Mouse (Mus musculus) Muller cell, postnatal 12 days (primary cell): ENCODE measurements around the gene Nlrp5.
"Not testable (repeated sequence)": the region's sequence is repeated elsewhere in the genome, so short reads cannot be mapped to it uniquely, and the experiment has no call there.

ENCODE experiments used
- DNase-seq: peaks from one replicate; pipeline ENCODE4 v3.0.0-alpha.2; 2015; ENCODE audit errors: inconsistent ontology term

The Nlrp5 gene

DNA sequence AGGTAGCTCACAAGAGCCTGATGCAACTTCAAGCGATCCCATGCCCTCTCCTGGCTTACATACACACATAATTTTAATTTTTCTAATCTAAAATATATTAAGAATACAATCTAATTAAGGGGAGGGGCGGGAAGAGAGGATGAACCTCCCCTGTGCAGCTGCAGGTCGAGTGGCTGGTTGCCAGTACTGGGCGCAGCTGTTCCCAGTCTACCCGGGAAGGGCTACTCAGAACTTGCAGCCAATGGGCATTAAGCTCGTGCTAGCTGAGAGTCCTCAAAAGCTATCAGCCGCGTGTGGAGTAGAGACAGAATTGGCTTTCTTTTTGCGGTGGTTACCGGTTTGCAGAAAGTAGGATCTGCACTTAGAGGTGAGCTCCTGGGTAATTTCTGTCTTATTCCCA lies at the start of gene Nlrp5:
Gene Nlrp5 (plus strand): TSS at position 301 of the 400 bp plus-strand sequence.
- no peak for DNase-seq

DNA sequence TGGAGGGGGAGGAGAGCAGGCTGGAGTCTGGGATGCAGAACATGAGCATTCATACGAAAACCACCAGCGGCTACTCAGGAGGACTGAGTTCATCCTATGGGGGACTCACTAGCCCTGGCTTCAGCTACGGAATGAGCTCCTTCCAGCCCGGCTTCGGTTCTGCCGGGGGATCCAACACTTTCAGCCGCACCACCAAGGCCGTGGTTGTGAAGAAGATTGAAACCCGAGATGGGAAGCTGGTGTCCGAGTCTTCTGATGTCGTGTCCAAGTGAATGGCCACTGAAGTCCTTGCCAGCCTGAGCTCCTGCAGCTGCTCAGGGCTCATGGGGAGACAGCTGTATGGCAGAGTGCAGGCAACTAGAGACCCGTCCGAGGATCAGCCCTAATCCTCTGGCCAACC lies 27.4 kb upstream of the Nlrp5 start:
- DNase-seq = not testable (repeated sequence)

DNA sequence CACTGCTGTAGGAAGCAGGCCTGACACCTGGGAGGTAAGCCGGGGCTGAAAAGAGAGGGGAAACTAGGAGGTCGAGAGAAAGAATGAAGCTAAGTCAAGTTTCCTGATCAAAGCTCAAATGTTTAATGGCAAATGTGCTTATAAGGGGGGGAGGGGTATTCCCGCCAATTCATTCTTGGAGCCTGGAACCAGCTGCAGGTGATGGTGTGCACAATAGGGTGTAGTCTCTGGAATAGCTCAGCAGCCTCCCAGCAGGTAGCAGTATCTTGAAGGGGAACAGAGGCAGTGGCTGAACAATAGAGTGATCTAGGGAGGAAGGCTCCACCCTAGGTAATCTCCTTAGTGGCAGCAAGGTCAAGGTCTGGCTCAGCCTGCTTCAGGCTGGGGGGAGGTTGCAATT lies 84.5 kb downstream of the Nlrp5 start:
- not testable (repeated sequence) for DNase-seq

DNA sequence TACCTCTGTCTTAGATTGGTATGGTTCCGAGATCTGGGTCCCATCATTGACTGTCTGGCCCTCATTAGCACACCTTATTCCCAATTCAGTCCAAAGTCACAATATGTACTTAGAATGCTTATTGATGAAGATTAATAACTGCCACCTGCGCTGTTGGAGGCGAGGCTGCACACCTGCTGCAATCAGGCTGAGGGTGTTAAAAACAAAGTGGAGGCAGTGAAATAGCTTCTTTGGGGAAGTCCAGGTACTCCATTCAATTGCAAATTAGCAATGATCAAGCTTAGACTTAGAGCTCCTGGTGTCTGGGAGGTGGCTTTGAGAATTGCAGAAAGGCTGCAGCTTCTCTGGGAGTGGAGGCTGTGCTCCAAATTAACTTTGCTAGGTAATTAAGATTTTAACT lies 85.1 kb downstream of the Nlrp5 start:
- DNase-seq = not testable (repeated sequence)

DNA sequence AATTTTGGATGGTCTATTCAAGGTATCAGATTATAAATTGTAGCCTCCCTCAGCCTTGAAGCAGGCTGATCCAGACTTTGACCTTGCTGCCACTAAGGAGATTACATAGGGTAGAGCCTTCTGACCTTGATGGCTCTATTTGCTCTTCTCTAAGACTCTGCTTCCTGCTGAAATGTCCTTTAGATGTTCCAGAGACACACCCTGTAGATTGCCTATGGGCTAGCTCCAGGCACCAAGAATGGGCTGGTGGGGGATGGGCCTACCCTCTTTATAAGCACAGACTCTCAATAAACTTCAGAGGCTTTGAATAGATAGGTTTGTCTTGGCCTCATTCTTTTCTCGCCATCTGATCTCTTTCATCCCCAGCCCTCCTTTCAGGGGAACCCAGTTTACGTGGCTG lies 87.2 kb downstream of the Nlrp5 start:
- DNase-seq = not testable (repeated sequence)
